Mouse (Mus musculus) brain, embryonic 14.5 days (tissue): Measurements from ENCODE around the gene Fzr1.

ENCODE experiments used
- CTCF ChIP-seq: fragments of 200-500 bp; IDR thresholded peaks from 2 replicates; pipeline ENCODE4 v1.5.1; 2012; ENCODE audit warnings: inconsistent platforms, mild to moderate bottlenecking, moderate library complexity, borderline replicate concordance; ENCODE audit not compliant: insufficient read depth, insufficient read length; ENCODE audit errors: extremely low read depth
- POLR2A ChIP-seq: fragments of 200-500 bp; IDR thresholded peaks from 2 replicates; pipeline ENCODE4 v1.6.1; 2012; ENCODE audit warnings: mild to moderate bottlenecking, inconsistent platforms, borderline replicate concordance; ENCODE audit not compliant: poor library complexity, insufficient read depth, insufficient read length, severe bottlenecking; ENCODE audit errors: extremely low read depth

DNA sequence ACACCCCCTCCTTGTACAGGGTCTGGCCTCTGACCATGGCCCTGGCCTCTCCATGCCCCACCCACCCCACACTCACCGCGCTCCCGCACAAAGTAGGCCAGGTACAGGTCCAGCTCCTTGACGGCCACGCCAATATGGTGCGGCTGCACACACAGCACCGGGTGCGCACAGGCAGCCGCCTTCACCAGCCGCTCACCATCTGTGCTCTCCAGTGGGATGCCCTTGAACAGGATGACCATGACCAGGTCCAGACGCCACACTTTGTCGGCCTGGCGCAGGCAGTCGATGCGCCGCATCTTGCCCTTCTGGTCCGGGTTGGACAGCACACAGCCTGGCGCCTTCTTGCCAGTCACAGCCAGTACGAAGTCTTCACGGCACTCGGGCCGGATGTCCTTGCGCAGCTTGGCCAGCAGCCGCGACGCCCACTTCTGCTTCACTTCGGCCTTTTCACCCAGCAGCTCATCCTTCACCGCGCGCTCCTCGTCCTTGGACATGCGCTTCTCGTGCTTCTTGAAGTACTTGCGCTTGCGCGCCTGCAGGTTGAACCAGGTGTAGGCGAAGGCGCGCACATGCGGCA, 42.0 kb upstream of the Fzr1 start:
- no peak for TF ChIP-seq POLR2A
- TF ChIP-seq CTCF = no peak
